Mouse (Mus musculus): ENCODE measurements around the gene Ccdc42. TPM values are rescaled to one million over a fixed set of nuclear protein-coding genes. Genes with fewer than 3 reads are reported as not detected.

Gene Ccdc42
- polyA plus RNA-seq (2014; fragmentation: Nextera tagmentation; extraction: Ambion mirVana) = 0.70 and 1.2 TPM in 2 replicates

- ATAC-seq (ENCODE audit: insufficient read depth) = no peak
- no peak within 1 kb of the TSS for H3K9ac ChIP-seq
- H3K27ac ChIP-seq (ENCODE audit: low read depth) = no peak within 1 kb of the TSS
- H3K4me3 ChIP-seq (ENCODE audit: low read depth, low read length) = no peak within 1 kb of the TSS
- 71% methylated on average over 5 of the region's 5 CpGs for WGBS
- no peak for TF ChIP-seq CTCF (IDR thresholded peaks at IDR 0.05; ENCODE audit: low read depth)
- H3K4me1 ChIP-seq (ENCODE audit: insufficient read depth) = peaks cover 10% of the 10 kb centered on the region
- no peaks in the 10 kb centered on the region for H3K9me3 ChIP-seq (ENCODE audit: low read depth, low read length)
- no peaks in the 10 kb centered on the region for H3K36me3 ChIP-seq (ENCODE audit: insufficient read depth)
- no peak within 1 kb of the TSS for H3K4me2 ChIP-seq
- no peak for DNase-seq
- no peaks in the 10 kb centered on the region for H3K27me3 ChIP-seq (ENCODE audit: insufficient read depth, low read length)
Measured at GRCm38 (mm10) chr11:68586721-68587120, at the start of gene Ccdc42. Gene Ccdc42, plus strand, starts transcription at chr11:68587021.

GRCm38 (mm10) chr11:68539621-68540020 is 47.2 kb upstream of the Ccdc42 start:
- WGBS = 50% methylated on average over 5 of the region's 5 CpGs
- no peak for ATAC-seq (ENCODE audit: insufficient read depth)

GRCm38 (mm10) chr11:68544554-68544953 is 42.3 kb upstream of the Ccdc42 start:
- H3K36me3 ChIP-seq (ENCODE audit: insufficient read depth) = no peaks in the 10 kb centered on the region
- no peak overlapping the region for H3K27ac ChIP-seq (ENCODE audit: low read depth)
- no peaks in the 10 kb centered on the region for H3K4me1 ChIP-seq (ENCODE audit: insufficient read depth)
- 9% methylated on average over 8 of the region's 8 CpGs for WGBS
- no peaks in the 10 kb centered on the region for H3K27me3 ChIP-seq (ENCODE audit: insufficient read depth, low read length)
- DNase-seq = peak; percentile 74
- peak; percentile 85 for TF ChIP-seq CTCF (IDR thresholded peaks at IDR 0.05; ENCODE audit: low read depth)
- H3K9me3 ChIP-seq (ENCODE audit: low read depth, low read length) = no peaks in the 10 kb centered on the region
- no peak overlapping the region for H3K4me3 ChIP-seq (ENCODE audit: low read depth, low read length)
- no peak overlapping the region for H3K4me2 ChIP-seq
- ATAC-seq (ENCODE audit: insufficient read depth) = peak; percentile 58; the same call in 1 of the 2 replicates
- H3K9ac ChIP-seq = no peak overlapping the region

More at GRCm38 (mm10) chr11:68539621-68540020, 47.2 kb upstream of the Ccdc42 start:
- no peaks in the 10 kb centered on the region for H3K27me3 ChIP-seq (ENCODE audit: insufficient read depth, low read length)
- no peak overlapping the region for H3K9ac ChIP-seq
- no peaks in the 10 kb centered on the region for H3K9me3 ChIP-seq (ENCODE audit: low read depth, low read length)
- H3K4me2 ChIP-seq = no peak overlapping the region
- no peaks in the 10 kb centered on the region for H3K36me3 ChIP-seq (ENCODE audit: insufficient read depth)
- H3K4me3 ChIP-seq (ENCODE audit: low read depth, low read length) = no peak overlapping the region
- DNase-seq = no peak
- 0 out of 2 replicates have a peak, but pooled peaks cover 3% of the 10 kb centered on the region for H3K4me1 ChIP-seq (ENCODE audit: insufficient read depth)
- H3K27ac ChIP-seq (ENCODE audit: low read depth) = no peak overlapping the region
- no peak for TF ChIP-seq CTCF (IDR thresholded peaks at IDR 0.05; ENCODE audit: low read depth)

DNA sequence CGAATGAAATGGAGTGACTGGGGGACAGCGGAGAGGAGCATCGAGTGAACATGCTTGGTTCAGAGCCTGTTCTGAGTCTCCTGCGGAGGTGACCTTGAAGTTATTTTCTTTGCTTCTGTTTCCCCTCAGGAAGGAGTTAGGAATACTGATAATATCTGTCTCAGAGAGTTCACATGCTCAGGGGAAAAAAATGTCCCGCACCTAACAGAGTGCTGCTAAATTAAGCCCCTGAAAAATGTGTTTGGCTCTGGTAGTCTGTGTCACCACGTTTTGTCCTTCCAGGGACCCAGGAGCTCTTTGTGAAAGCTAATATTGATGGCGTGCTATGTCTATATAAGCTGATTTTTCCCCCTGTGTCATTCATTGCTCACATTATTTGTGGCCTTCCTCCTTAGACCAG is 41.6 kb upstream of the Ccdc42 start:
- H3K9ac ChIP-seq = no peak overlapping the region
- WGBS = 40% methylated on average over 7 of the region's 7 CpGs
- H3K27ac ChIP-seq (ENCODE audit: low read depth) = no peak overlapping the region; the same call in 1 of the 2 replicates
- DNase-seq (no peak), ATAC-seq (ENCODE audit: insufficient read depth) (no peak)
- no peak overlapping the region for H3K4me2 ChIP-seq
- H3K4me1 ChIP-seq (ENCODE audit: insufficient read depth) = no peaks in the 10 kb centered on the region
- TF ChIP-seq CTCF (IDR thresholded peaks at IDR 0.05; ENCODE audit: low read depth) = no peak
- H3K4me3 ChIP-seq (ENCODE audit: low read depth, low read length) = no peak overlapping the region
- H3K27me3 ChIP-seq (ENCODE audit: insufficient read depth, low read length) = no peaks in the 10 kb centered on the region
- H3K36me3 ChIP-seq (ENCODE audit: insufficient read depth) = no peaks in the 10 kb centered on the region
- H3K9me3 ChIP-seq (ENCODE audit: low read depth, low read length) = no peaks in the 10 kb centered on the region

DNA sequence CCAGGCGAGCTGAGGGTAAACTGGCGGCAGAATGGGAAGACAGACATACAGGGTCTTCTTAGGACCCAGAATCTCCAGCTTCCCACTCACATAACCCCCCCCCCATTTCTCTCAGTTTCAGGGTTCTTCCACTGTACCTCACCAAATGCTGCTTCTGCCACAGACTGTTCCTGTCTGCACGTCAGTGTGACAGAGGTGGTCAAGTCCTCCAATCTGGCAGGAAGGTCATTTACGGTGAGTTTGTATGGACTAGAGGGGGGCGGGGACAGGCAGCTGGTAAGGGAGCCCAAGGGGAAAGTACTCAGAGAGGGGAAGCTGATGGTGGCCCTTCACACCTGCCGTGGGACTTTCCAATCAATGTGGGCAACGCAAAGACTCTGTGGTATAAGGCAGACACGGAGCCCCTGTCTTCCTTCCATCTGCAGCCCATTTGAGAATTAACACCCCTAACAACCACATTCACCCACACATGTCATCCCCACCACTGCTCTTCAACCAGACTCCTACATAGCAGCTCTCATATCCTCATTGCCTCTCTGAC is 41.1 kb upstream of the Ccdc42 start:
- no peak overlapping the region for H3K9ac ChIP-seq
- H3K4me1 ChIP-seq (ENCODE audit: insufficient read depth) = no peaks in the 10 kb centered on the region
- no peak overlapping the region; the same call in 1 of the 2 replicates for H3K27ac ChIP-seq (ENCODE audit: low read depth)
- no peaks in the 10 kb centered on the region for H3K9me3 ChIP-seq (ENCODE audit: low read depth, low read length)
- 71% methylated on average over 8 of the region's 8 CpGs for WGBS
- no peaks in the 10 kb centered on the region for H3K36me3 ChIP-seq (ENCODE audit: insufficient read depth)
- H3K4me2 ChIP-seq = no peak overlapping the region
- no peaks in the 10 kb centered on the region for H3K27me3 ChIP-seq (ENCODE audit: insufficient read depth, low read length)
- no peak for TF ChIP-seq CTCF (IDR thresholded peaks at IDR 0.05; ENCODE audit: low read depth)
- no peak overlapping the region for H3K4me3 ChIP-seq (ENCODE audit: low read depth, low read length)
- DNase-seq (no peak), ATAC-seq (ENCODE audit: insufficient read depth) (no peak)

DNA sequence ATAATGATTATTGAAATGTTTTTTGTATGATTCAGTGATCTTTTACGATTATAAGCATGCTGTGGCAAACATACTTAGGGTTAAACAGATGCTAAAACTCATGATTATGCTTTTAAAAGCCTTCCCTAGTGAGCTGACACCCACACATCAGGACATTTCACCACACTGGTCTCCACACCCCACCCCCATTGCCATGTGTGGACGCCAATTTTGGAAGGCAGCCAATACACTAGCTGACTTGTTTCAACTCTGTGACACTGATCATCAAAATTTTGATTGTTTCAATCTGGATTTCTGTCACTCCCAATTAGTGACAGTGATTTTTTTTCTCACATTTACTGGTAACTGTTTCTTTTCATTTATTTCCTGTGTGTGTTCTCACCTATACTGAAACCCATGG is 39.3 kb upstream of the Ccdc42 start:
- DNase-seq (peak; percentile 80), ATAC-seq (ENCODE audit: insufficient read depth) (no peak; the same call in 1 of the 2 replicates)
- Histone ChIP-seq H3K9ac (no peak overlapping the region), H3K27me3 (ENCODE audit: insufficient read depth, low read length) (no peaks in the 10 kb centered on the region), H3K27ac (ENCODE audit: low read depth) (no peak overlapping the region), H3K4me2 (no peak overlapping the region), H3K4me1 (ENCODE audit: insufficient read depth) (no peaks in the 10 kb centered on the region), H3K4me3 (ENCODE audit: low read depth, low read length) (no peak overlapping the region), H3K36me3 (ENCODE audit: insufficient read depth) (no peaks in the 10 kb centered on the region), H3K9me3 (ENCODE audit: low read depth, low read length) (no peaks in the 10 kb centered on the region)
- WGBS = 21% methylated on average over 2 of the region's 2 CpGs
- TF ChIP-seq CTCF (IDR thresholded peaks at IDR 0.05; ENCODE audit: low read depth) = no peak

DNA sequence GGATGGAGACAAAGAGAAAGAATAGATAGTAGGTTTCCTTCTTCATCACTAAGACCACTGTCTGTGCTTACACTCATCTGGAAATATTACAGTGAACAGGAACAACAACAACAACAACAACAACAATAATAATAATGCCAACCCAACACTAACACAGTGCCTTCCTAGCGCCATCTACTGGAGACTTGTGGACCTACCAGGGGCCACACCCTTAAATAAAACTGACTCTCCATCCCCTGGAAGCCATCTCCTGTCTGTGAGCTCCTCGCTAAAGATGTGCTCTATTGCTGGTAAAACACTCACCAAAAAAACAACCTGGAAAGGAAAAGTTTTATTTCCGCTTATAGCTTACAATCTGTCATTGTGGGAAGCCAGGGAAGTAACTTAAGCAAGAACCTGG is 37.2 kb upstream of the Ccdc42 start:
- 49% methylated on average over 3 of the region's 3 CpGs for WGBS
- H3K4me1 ChIP-seq (ENCODE audit: insufficient read depth) = no peaks in the 10 kb centered on the region
- peak; percentile 53 for TF ChIP-seq CTCF (IDR thresholded peaks at IDR 0.05; ENCODE audit: low read depth)
- H3K4me3 ChIP-seq (ENCODE audit: low read depth, low read length) = no peak overlapping the region
- H3K27ac ChIP-seq (ENCODE audit: low read depth) = no peak overlapping the region
- H3K9ac ChIP-seq = no peak overlapping the region
- ATAC-seq (ENCODE audit: insufficient read depth) = no peak
- no peak overlapping the region for H3K4me2 ChIP-seq
- no peaks in the 10 kb centered on the region for H3K9me3 ChIP-seq (ENCODE audit: low read depth, low read length)
- H3K36me3 ChIP-seq (ENCODE audit: insufficient read depth) = no peaks in the 10 kb centered on the region
- H3K27me3 ChIP-seq (ENCODE audit: insufficient read depth, low read length) = no peaks in the 10 kb centered on the region
- no peak for DNase-seq
